Mouse (Mus musculus) lung, postnatal 36 days (tissue): ENCODE measurements around the gene 2700081O15Rik.

Experiments used
- DNase-seq: peaks from one replicate; pipeline ENCODE4 v3.0.0; 2022; ENCODE audit warnings: mixed read lengths

2700081O15Rik gene

GRCm38 (mm10) chr19:7420841-7421601 lies 3.6 kb downstream of the 2700081O15Rik start:
- DNase-seq, result no peak

DNA sequence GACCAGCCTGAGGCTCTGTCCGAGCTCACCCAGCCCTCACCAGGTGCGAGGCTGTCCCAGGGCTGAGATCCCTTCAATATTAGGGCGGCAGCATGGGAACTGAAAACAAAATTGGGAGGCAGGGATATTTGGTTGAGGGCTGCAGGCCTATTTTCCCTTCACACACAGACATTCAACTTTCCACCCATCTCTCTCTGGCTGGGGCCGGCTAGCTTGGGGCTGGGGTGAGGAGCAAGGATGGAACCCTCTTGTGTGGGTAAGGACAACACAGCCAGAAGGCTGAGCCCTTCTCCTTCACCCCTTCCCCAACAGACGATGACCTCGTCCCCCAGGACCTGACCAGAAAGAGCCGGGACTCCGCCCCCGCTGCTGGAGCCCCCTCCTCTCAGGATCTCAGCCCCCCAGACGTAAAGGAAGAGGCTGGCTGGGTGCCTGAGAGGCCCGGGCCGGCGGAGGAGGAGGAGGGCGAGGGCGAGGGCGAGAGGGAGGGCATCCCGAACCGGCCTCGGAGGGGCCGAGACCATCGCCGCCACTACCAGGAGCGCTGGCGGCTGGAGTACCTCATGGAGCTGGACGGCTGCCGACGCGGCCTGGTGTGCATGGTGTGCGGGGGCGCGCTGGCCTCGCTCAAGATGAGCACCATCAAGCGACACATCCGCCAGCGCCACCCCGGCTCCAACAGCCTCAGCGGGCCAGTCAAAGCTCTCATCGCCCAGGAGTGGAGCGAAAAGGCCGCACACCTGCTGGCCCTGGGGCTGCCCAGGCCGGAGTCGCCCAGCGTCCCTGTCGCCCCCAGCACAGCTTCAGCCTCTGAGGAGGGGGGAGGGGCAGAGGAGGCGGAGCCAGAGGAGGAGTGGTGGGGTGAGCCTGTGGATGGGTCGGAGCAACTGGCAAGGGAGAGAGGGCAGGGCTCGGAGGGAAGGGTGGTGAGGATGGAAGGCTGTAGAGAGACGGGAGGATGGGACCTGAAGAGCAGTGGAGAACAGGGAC lies 4.5 kb downstream of the 2700081O15Rik start:
- DNase-seq, result peak; percentile 56

- no peak for DNase-seq
Measured at GRCm38 (mm10) chr19:7422656-7423027, 5.2 kb downstream of the 2700081O15Rik start.

- peak; percentile 89 for DNase-seq
Measured at GRCm38 (mm10) chr19:7423028-7423655, 5.7 kb downstream of the 2700081O15Rik start.

DNA sequence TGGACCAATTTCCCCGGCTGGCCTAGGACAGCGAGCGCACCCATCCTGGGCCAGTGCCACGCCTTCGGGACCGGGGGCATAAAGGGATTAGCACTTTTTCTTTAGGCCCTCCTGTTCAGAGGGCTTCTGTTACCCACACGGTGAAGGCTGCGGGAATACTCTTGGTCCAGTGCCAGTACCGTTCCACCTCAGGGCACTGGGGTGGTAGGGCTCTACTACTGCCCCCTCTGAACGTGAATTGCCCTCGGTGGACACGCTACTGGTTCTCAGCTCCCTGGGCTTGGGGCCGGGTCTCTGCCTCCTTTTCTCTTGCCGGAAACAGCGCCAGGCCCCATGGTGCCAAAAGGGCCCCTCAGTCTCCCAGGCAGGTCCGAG lies 6.2 kb downstream of the 2700081O15Rik start:
- no peak for DNase-seq

DNA sequence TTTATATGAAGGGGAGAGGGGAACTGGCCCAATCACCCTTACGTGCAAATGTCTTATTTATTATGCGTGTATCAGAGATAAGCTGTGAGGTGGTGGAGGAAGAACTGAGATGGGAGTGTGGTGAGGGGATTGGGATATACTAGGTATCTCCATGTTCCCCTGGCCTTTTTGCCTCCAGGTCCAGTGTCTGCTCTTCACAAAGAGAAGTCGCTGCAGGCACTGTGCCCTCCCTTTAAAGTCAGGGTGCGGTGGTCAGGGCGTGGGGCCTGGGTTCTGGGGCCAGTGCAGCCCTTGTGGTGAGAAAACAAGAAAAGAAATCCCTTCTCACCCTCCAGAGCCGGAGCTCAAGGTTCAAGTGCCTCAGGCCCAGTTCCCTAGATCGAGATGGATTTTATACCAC lies 6.7 kb downstream of the 2700081O15Rik start:
- no peak for DNase-seq

- no peak for DNase-seq
Measured at GRCm38 (mm10) chr19:7424590-7425397, 7.4 kb downstream of the 2700081O15Rik start.

DNA sequence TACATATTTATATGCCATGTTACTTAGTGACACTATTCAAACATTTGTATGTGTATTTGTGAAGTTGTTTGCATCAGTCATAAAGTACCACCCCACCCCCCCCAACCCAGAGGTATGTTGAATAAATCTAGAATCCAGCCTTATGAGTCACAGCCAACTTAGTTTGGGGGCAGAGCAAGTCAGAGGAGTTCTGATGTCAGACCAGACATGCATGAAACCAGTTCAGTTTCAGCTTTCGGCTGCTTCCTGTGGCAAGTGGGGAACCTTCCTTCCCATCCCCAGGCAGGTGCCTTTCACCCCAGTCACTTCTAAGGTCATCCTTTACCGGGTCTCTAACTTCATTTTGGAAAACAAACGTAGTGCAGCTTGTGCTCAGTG lies 8.0 kb downstream of the 2700081O15Rik start:
- no peak for DNase-seq

- no peak for DNase-seq
Measured at GRCm38 (mm10) chr19:7434887-7435286, 17.5 kb downstream of the 2700081O15Rik start.

DNA sequence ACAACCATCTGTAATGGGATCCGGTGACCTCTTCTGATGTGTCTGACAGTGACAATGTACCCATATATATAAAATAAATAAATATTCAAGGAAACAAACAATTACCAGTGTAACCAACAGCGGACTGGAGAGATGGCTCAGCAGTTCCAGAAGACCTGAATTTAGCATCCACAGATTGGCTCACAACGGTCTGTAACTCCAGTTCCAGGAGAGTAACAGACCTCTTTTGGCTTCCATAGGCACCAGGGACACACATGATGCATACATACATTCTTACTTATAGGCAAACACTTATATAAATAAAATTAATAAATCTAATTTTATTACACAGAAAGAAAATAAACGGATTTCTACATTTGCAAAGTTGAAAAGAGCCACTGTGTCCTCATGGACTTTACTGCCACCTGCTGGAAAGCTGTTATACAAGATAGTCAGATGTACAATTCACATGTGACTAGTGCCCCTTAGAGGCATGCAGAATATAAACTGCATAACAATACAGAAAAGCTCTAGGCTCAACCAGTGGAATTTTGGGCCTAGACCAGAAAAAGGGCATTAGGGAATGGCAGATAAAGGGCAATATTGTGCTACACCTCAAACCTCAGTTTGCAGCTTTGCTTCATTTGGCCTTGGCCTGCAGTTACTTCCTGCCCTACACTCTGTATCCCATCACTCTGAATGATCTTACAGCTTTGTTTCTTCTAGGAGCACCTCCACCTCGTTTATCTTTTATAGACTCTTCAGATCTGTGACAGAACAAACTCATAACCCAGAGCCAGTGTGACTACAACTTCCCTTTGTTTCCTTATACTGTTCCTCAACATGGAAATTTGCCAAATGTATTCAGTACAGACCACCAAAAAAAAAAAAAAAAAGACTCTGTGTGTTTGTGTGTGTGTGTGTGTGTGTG lies 18.9 kb downstream of the 2700081O15Rik start:
- peak; percentile 94 for DNase-seq

- DNase-seq, result no peak
Measured at GRCm38 (mm10) chr19:7438295-7438694, 20.9 kb downstream of the 2700081O15Rik start.

- DNase-seq, result peak; percentile 85
Measured at GRCm38 (mm10) chr19:7441493-7441892, 24.1 kb downstream of the 2700081O15Rik start.

- DNase-seq, result no peak
Measured at GRCm38 (mm10) chr19:7445105-7445504, 27.7 kb downstream of the 2700081O15Rik start.

DNA sequence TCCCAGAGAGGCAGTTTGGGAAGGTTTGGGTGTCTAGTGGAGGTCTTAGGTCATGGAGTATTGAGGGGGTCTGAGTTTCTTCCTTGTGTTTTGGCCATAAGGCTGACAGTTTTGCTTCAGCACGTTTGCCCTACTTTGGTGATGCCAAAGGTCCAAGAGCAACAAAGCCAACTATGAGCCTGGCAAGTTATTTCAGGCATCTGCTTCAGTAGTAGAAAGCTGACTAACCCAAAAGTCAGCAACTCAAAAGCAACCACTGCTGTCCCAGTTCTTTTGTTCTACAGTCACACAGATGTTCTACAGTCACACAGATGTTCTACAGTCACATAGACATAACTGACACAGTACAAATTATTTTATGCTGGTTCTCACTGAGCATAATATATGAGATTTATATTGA lies 28.2 kb downstream of the 2700081O15Rik start:
- DNase-seq, result no peak

GRCm38 (mm10) chr19:7456803-7457202 lies 39.4 kb downstream of the 2700081O15Rik start:
- peak; percentile 22 for DNase-seq

DNA sequence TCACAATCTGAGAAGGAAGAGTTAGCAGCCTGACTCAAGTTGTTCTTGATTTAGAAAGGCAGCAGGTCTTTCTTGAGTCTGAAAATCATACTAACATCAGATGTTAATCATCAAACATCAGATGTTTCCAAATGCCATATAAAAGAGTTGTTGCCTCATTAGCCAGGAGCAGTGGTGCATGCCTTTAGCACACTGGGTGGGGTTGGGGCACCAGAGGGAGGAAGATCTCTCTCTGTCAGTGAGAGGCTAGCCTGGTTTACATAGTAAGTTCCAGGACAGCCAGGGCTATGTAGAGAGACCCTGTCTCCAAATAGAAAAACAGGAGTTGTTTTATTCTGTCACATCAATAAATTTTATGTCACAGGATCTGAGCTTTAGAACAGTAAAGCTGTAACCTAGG lies 41.5 kb downstream of the 2700081O15Rik start:
- no peak for DNase-seq

DNA sequence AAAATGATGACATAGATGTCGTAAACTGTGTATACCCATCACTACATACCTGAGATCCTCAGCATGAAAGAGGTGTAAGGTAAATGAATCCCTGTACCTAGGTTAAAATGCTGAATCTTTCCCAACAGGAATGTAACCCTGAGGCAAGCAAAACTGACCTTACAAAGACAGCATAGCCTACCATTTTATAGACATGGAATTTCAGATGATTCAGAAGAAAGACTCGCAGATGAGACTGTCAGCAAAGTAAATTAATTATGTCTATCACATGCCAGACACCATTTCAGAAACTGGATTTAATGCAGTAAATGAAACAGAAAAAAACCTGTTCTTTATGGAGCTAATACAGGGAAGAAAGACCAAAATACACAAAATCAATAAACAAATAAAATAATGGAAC lies 41.9 kb downstream of the 2700081O15Rik start:
- DNase-seq, result no peak

GRCm38 (mm10) chr19:7467915-7468314 lies 50.5 kb downstream of the 2700081O15Rik start:
- DNase-seq, result peak; percentile 27

GRCm38 (mm10) chr19:7470643-7471042 lies 53.2 kb downstream of the 2700081O15Rik start:
- peak; percentile 54 for DNase-seq
